11 mouse cellular contexts compared by ENCODE assay signal in the genomic region with DNA sequence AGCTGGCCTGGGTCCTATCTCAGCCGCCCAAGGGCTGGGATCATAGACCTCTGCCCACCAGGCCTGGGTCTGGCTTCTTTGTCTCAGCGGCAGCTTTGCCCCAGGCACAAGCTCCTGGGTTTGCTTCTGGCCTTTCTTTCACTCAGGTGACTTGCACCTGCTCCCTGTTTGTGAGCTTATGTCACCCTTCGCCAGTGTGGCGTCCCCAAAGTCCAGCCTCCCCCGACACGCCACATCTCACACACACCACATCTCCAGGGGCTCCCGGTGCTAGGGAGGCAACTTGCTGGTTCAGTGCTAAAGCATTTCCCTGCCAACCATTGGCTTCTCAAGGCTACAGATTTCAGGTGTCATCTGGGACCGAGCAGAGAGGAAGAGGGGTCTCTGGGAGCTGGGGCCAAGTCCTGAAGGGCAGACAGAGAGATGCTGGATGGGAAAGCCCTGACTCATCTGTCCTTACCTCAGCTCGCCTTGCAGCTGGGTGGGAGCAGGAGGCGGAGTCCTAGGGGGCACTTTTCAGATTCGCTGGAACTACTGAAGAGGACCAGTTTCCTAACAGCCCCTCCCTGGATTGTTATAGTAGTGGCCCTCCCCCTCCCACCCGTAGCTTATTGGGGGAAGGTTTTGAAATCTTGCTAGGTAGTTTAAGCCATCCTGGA. TPM values are rescaled to one million over a fixed set of nuclear protein-coding genes. Genes with fewer than 3 reads are reported as not detected.
A peak's percentile ranks its signal among the peaks of the same experiment; 100 is the strongest.
DNase-seq lines count a peak whose midpoint lies in the region; ATAC-seq and TF ChIP-seq lines count a peak whose summit lies in the region.
"Had no signal": no experiment of that assay in that cellular context is flagged by ENCODE, and none has a peak within 500 bp of the region (broad histone marks: within the 10 kb centered on the region; RNA-seq: fewer than 3 reads in every experiment).

No protein-coding gene starts in this region.

- no peak for ATAC-seq in hindbrain, postnatal 0 days
- no peak for ATAC-seq in hindbrain, embryonic 14.5 days (ENCODE audit: low FRiP score)
- no peak for ATAC-seq in monocyte, adult 5-6 weeks (replicated peaks; ENCODE audit: insufficient number of reproducible peaks, low FRiP score, low TSS enrichment, poor library complexity, severe bottlenecking)
- no peak for ATAC-seq in megakaryocyte-erythroid progenitor cell, adult 5-6 weeks (replicated peaks; ENCODE audit: low FRiP score, low TSS enrichment, poor library complexity, severe bottlenecking)

- no peak for DNase-seq in hindbrain, embryonic 10.5 days (ENCODE audit: low spot score)
- no peak for DNase-seq in hindbrain, postnatal 0 days (ENCODE audit: low spot score)
- DNase-seq in 3T3-L1 (ENCODE audit: low read depth, low spot score) = peak; percentile 55
- no peak for DNase-seq in hindbrain, embryonic 14.5 days (ENCODE audit: low spot score)
- DNase-seq in right cerebral cortex, adult 2 months (ENCODE audit: low spot score in 2 of 2) = no peak
- DNase-seq: embryo, embryonic 11 days; right cerebral cortex, postnatal 14 days had no signal

- WGBS in hindbrain, embryonic 10.5 days = 51% methylated on average over 12 of the region's 12 CpGs
- 57% methylated on average over 12 of the region's 12 CpGs for WGBS in hindbrain, postnatal 0 days
- WGBS in hindbrain, embryonic 14.5 days = 58% methylated on average over 12 of the region's 12 CpGs

- H3K9ac ChIP-seq in hindbrain, postnatal 0 days (replicated peaks; ENCODE audit: low read length) = no peak overlapping the region
- H3K9ac ChIP-seq in hindbrain, embryonic 14.5 days = no peak overlapping the region; the same call in 1 of the 2 replicates

- TF ChIP-seq CTCF in hindbrain, postnatal 0 days (IDR thresholded peaks at IDR 0.05; ENCODE audit: low read depth) = no peak
- TF ChIP-seq CTCF in E14TG2a.4 (conservative IDR thresholded peaks at IDR 0.05; ENCODE audit: low read length) = no peak

- H3K4me1 ChIP-seq in hindbrain, embryonic 10.5 days (replicated peaks) = peaks cover 97% of the 10 kb centered on the region
- H3K4me1 ChIP-seq in hindbrain, postnatal 0 days (ENCODE audit: insufficient read depth, low read length) = peaks cover 64% of the 10 kb centered on the region
- H3K4me1 ChIP-seq in E14TG2a.4 (replicated peaks; ENCODE audit: low read depth, low read length) = peaks cover 96% of the 10 kb centered on the region
- H3K4me1 ChIP-seq in hindbrain, embryonic 14.5 days (replicated peaks; ENCODE audit: control insufficient read depth, insufficient read depth, low read length) = peaks cover 80% of the 10 kb centered on the region

- peak overlapping the region; percentile 35 for H3K27ac ChIP-seq in hindbrain, embryonic 10.5 days
- no peak overlapping the region for H3K27ac ChIP-seq in hindbrain, postnatal 0 days
- H3K27ac ChIP-seq in hindbrain, embryonic 14.5 days = no peak overlapping the region
- H3K27ac ChIP-seq: macrophage had no signal

- no peak overlapping the region for H3K4me3 ChIP-seq in hindbrain, embryonic 10.5 days
- H3K4me3 ChIP-seq in hindbrain, postnatal 0 days (ENCODE audit: low read length) = no peak overlapping the region
- H3K4me3 ChIP-seq in E14TG2a.4 (replicated peaks; ENCODE audit: low read length) = peak overlapping the region; percentile 77
- H3K4me3 ChIP-seq in hindbrain, embryonic 14.5 days (replicated peaks; ENCODE audit: low read length) = no peak overlapping the region

- H3K36me3 ChIP-seq in hindbrain, embryonic 10.5 days = peaks cover 15% of the 10 kb centered on the region
- 0 out of 2 replicates have a peak, but pooled peaks cover 3% of the 10 kb centered on the region for H3K36me3 ChIP-seq in hindbrain, postnatal 0 days (ENCODE audit: insufficient read depth, low read length)
- H3K36me3 ChIP-seq in E14TG2a.4 (ENCODE audit: insufficient read depth, low read length) = no peaks in the 10 kb centered on the region
- peaks cover 8% of the 10 kb centered on the region; the same call in 1 of the 2 replicates for H3K36me3 ChIP-seq in hindbrain, embryonic 14.5 days (replicated peaks; ENCODE audit: control insufficient read depth, insufficient read depth)

- H3K27me3 ChIP-seq in hindbrain, embryonic 10.5 days (ENCODE audit: insufficient read depth, poor library complexity, severe bottlenecking) = peaks cover 36% of the 10 kb centered on the region
- H3K27me3 ChIP-seq in hindbrain, postnatal 0 days (ENCODE audit: insufficient read depth, low read length) = no peaks in the 10 kb centered on the region
- H3K27me3 ChIP-seq in E14TG2a.4 (ENCODE audit: insufficient read depth, low read length) = peaks cover 40% of the 10 kb centered on the region
- H3K27me3 ChIP-seq in hindbrain, embryonic 14.5 days (ENCODE audit: control insufficient read depth, insufficient read depth, low read length) = no peaks in the 10 kb centered on the region

- H3K4me2 ChIP-seq in hindbrain, postnatal 0 days (ENCODE audit: low read depth, low read length) = no peak overlapping the region
- 0 out of 2 replicates have a peak overlapping the region, but pooled peaks have one; percentile 79 for H3K4me2 ChIP-seq in hindbrain, embryonic 14.5 days (replicated peaks)

- no peaks in the 10 kb centered on the region for H3K9me3 ChIP-seq in hindbrain, embryonic 10.5 days
- H3K9me3 ChIP-seq in hindbrain, postnatal 0 days (ENCODE audit: low read length) = no peaks in the 10 kb centered on the region
- H3K9me3 ChIP-seq in E14TG2a.4 (ENCODE audit: low read length) = no peaks in the 10 kb centered on the region
- H3K9me3 ChIP-seq in hindbrain, embryonic 14.5 days (ENCODE audit: control insufficient read depth, low read length) = no peaks in the 10 kb centered on the region

RNA-seq across cellular contexts. Expression of gene Bcl9l, which starts 14.3 kb away (rescaled TPM):
- 4.6 and 7.3 TPM in 2 replicates for polyA plus RNA-seq in hindbrain, embryonic 10.5 days (2016; fragmentation: Nextera tagmentation; extraction: Ambion mirVana)
- 32.7 and 44.5 TPM in 2 replicates for total RNA-seq in hindbrain, postnatal 0 days (2014; rRNA removed)
- polyA plus RNA-seq in hindbrain, postnatal 0 days (2015; fragmentation: Nextera tagmentation; extraction: Ambion mirVana) = 7.8 and 8.4 TPM in 2 replicates
- 11.6 and 13.5 TPM in 2 replicates for polyA plus RNA-seq in hindbrain, embryonic 14.5 days (2014; fragmentation: Nextera tagmentation; extraction: Ambion mirVana)
- 2.8 to 14.1 TPM (median 2.8 TPM) in 3 replicates for total RNA-seq in monocyte, adult 5-6 weeks (2017)
- total RNA-seq in megakaryocyte-erythroid progenitor cell, adult 5-6 weeks (2014; fragmentation: Nextera tagmentation) = 4.8 and 5.5 TPM in 2 replicates
- 0.52 and 3.7 TPM in 2 replicates for total RNA-seq in megakaryocyte-erythroid progenitor cell, adult 5-6 weeks (2017)

RNA-seq across cellular contexts. Expression of gene Upk2, which starts 42.2 kb away (rescaled TPM):
- polyA plus RNA-seq in hindbrain, embryonic 10.5 days (2016; fragmentation: Nextera tagmentation; extraction: Ambion mirVana) = 0.14 TPM in 1 of 2 replicates, not detected in the other
- not detected in 2 replicates for total RNA-seq in hindbrain, postnatal 0 days (2014; rRNA removed)
- polyA plus RNA-seq in hindbrain, postnatal 0 days (2015; fragmentation: Nextera tagmentation; extraction: Ambion mirVana) = not detected in 2 replicates
- not detected in 2 replicates for polyA plus RNA-seq in hindbrain, embryonic 14.5 days (2014; fragmentation: Nextera tagmentation; extraction: Ambion mirVana)
- total RNA-seq in monocyte, adult 5-6 weeks (2017) = not detected in 3 replicates
- not detected in 2 replicates for total RNA-seq in megakaryocyte-erythroid progenitor cell, adult 5-6 weeks (2014; fragmentation: Nextera tagmentation)
- not detected in 2 replicates for total RNA-seq in megakaryocyte-erythroid progenitor cell, adult 5-6 weeks (2017)
- polyA plus RNA-seq: macrophage had no signal

RNA-seq across cellular contexts. Expression of gene Foxr1, which starts 56.0 kb away (rescaled TPM):
- not detected in 2 replicates for polyA plus RNA-seq in hindbrain, embryonic 10.5 days (2016; fragmentation: Nextera tagmentation; extraction: Ambion mirVana)
- total RNA-seq in hindbrain, postnatal 0 days (2014; rRNA removed) = not detected in 2 replicates
- polyA plus RNA-seq in hindbrain, postnatal 0 days (2015; fragmentation: Nextera tagmentation; extraction: Ambion mirVana) = not detected in 2 replicates
- not detected in 2 replicates for polyA plus RNA-seq in hindbrain, embryonic 14.5 days (2014; fragmentation: Nextera tagmentation; extraction: Ambion mirVana)
- not detected in 3 replicates for total RNA-seq in monocyte, adult 5-6 weeks (2017)
- total RNA-seq in megakaryocyte-erythroid progenitor cell, adult 5-6 weeks (2014; fragmentation: Nextera tagmentation) = not detected in 2 replicates
- not detected in 2 replicates for total RNA-seq in megakaryocyte-erythroid progenitor cell, adult 5-6 weeks (2017)
- polyA plus RNA-seq: macrophage had no signal
